Mouse (Mus musculus) ES-E14 (cell line): ENCODE results near the gene Pex16.

Experiments used
- MAFK ChIP-seq: IDR thresholded peaks from 2 replicates; pipeline ENCODE4 v1.6.1; 2014; ENCODE audit warnings: mild to moderate bottlenecking, low read depth, low read length, inconsistent platforms; ENCODE audit not compliant: insufficient read depth
- ZNF384 ChIP-seq: IDR thresholded peaks from 2 replicates; pipeline ENCODE4 v1.6.1; 2012; ENCODE audit warnings: low read depth, low read length, inconsistent platforms

GRCm38 (mm10) chr2:92390206-92390930 lies 15.9 kb downstream of the Pex16 start:
- TF ChIP-seq ZNF384 (no peak), MAFK (no peak)
